Mouse (Mus musculus) splenic B cell, adult 2 months (primary cell): ENCODE data around the gene Adap1.
"Not testable (repeated sequence)": the region's sequence is repeated elsewhere in the genome, so short reads cannot be mapped to it uniquely, and the experiment has no call there.

Experiments used
- DNase-seq: peaks from one replicate; pipeline ENCODE4 v3.0.0-alpha.2; 2011; ENCODE audit warnings: low read depth, low spot score
- H3K27me3 ChIP-seq: 2 replicates; pipeline ENCODE4 v1.6.1; 2012; ENCODE audit warnings: mild to moderate bottlenecking, low read length, moderate library complexity, mixed read lengths; ENCODE audit not compliant: control insufficient read depth, poor library complexity, insufficient read depth, severe bottlenecking
- H3K36me3 ChIP-seq: 2 replicates; pipeline ENCODE4 v1.6.1; 2012; ENCODE audit warnings: mild to moderate bottlenecking, low read length, moderate library complexity, mixed read lengths; ENCODE audit not compliant: control insufficient read depth, poor library complexity, insufficient read depth, severe bottlenecking

Adap1 gene

DNA sequence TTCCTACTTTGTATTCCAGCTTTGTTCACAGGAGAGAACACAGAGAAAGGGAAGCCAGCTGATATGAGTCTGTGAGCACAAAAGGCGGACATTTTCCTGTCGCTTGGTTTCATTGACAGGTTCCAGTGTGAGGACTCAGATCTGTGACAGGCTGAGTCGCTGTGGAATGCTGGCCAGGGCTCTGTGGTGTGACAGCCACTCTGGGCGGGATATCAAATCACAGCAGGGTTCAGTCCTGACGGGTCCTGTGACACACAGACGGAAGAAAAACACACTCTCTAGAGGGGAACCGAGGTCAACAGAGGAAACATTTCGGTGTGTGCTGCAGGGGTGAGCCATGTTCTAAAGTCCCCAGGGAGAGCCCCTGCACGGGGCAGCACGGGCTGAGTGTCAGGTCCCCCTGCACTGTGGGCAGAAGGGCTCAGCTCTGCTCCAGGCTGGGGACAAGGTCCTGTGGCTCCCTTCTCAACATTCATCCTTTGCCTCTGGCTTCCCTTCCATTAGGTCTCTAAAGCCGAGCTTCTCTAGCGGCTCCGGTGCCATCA is 12.5 kb upstream of the Adap1 start:
- H3K36me3 ChIP-seq: peaks cover 7% of the 10 kb centered on the region
- no peak for DNase-seq
- H3K27me3 ChIP-seq: no peaks in the 10 kb centered on the region

DNA sequence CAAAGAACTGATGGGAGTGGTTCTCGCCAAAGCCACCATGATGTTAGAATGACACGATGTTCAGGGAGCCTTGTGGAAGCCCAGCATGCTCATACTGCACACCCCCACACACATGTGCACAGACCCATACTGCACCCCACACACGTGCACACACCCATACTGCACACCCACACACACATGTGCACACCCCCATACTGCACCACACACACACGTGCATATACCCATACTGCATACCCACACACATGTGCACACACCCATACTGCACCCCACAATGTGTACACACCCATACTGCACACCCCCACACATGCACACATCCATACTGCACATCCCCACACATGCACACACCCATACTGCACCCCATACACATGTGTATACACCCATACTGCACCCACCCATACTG is 10.2 kb upstream of the Adap1 start:
- Histone ChIP-seq H3K36me3 (peaks cover 4% of the 10 kb centered on the region), H3K27me3 (no peaks in the 10 kb centered on the region)
- DNase-seq: no peak

DNA sequence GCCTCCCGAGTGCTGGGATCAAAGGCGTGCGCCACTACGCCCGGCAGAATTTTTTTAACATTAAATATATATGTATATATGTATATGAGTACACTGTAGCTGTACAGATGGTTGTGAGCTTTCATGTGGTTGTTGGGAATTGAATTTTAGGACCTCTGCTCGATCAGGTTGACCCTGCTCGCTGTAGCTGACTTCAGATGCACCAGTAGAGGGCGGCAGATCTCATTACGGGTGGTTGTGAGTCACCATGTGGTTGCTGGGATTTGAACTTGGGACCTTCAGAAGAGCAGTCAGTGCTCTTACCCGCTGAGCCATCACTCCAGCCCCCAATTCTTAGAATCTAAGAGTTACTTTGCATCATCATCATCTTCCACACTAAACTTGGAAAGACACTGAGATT is 9.0 kb upstream of the Adap1 start:
- not testable (repeated sequence) for DNase-seq, H3K36me3 ChIP-seq, H3K27me3 ChIP-seq

DNA sequence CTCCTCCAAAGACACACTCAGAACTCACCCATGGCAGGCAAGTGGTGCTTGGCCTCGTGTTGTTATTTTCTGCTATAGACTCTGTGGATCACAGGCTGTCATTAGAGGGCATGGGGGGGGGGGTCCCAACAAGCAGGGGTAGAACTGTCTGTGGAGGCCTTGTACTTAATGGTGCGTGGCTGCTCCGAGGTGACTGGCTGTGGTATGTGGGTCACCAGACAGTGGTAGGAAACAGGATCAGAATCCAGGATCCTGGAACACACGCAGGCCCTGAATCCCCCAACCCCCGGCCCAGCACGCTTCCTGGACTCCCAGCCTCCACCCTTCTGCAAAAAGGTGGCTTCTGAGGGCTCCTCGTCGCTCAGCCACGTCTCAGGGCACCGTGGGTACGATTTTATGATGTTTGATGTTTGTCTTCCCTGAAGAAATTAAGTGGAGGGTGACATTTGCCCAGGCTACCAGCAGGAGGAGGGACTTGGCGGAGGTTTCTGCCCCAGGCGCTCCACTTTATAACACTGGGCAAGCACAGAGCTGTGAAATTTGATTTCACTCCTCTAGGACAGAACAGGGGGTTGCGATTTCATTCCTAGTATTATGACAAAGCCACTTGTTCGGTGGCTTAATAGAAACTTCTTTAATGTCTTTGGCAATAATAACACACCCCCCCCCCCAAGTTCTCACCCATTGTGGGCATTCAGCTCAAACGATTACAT is 8.0 kb upstream of the Adap1 start:
- H3K36me3 ChIP-seq: peaks cover 4% of the 10 kb centered on the region; the same call in 1 of the 2 replicates
- no peaks in the 10 kb centered on the region for H3K27me3 ChIP-seq
- DNase-seq: no peak

DNA sequence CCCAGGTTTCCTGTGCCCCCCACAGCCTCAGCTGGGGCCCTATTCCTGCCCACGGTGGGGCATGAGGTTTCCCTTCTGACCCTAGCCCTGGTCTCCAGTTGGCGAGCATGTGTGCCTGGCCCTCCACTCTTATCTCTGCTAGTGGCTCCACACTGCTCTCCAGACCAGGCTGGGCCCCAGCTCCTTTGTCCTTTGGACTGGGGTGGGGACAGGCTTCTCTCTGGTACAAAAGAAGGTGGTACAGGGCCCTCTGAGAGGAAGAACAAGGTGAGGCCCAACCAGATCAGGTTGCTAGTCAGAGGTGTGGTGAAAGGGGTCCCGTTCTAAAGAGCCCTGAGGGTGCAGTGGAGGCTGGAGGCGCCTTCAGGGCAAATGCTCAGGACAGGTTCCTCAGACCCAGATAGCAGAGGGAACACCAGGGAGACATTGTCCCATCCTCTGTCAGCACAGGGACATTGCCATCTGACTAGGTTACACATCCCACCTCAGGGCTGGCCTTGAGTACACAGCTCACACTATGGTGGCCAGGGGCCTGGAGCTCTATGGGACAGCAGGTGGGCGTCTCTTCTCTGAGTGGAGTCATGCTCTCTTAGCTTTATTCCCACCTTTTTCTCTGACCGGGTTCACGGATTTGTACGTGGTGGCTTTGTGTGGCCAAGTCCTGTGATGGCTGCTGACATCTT is 7.3 kb upstream of the Adap1 start:
- Histone ChIP-seq H3K27me3 (no peaks in the 10 kb centered on the region), H3K36me3 (peaks cover 1% of the 10 kb centered on the region; the same call in 1 of the 2 replicates)
- DNase-seq: no peak

DNA sequence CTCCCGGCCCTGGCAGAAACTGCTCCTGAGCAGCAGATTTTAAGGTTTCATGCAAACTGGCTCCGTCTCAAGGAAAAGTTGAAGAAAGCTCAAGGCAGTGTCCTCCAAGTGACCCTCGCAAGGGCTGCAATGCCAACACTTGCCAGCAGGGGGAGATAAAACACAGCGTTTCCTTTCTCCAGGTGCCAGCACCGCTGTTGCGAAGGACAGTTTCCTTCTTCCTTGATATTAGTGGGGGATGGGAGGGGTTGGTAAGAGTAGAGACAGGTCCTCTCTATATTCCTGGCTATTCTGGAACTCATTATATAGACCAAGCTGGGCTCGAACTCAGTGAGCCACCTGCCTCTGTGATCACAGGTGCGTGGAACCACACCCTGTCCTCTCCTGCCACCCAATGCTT is 6.3 kb upstream of the Adap1 start:
- DNase-seq: peak; percentile 80
- Histone ChIP-seq H3K36me3 (no peaks in the 10 kb centered on the region), H3K27me3 (no peaks in the 10 kb centered on the region)

DNA sequence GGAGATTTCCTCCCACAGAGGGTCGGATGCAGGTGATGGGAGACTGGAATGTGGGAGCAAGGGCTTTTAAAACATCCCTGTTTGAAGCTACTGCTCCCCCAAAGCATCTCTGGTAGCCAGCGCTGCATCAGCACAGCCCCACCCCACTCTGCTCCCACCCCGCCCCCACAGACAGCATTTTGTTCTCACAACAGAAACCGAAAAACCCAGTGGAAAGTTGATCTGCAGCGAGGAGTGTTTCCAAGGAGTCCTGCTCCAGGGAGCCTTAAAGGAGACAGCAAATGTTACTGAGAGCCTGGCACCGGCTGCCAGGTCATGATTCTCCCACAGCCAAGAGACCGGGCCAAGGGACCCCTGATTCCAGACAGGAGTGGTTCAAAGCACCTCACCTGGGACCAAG is 5.3 kb upstream of the Adap1 start:
- no peaks in the 10 kb centered on the region for H3K36me3 ChIP-seq
- DNase-seq: no peak
- no peaks in the 10 kb centered on the region for H3K27me3 ChIP-seq

DNA sequence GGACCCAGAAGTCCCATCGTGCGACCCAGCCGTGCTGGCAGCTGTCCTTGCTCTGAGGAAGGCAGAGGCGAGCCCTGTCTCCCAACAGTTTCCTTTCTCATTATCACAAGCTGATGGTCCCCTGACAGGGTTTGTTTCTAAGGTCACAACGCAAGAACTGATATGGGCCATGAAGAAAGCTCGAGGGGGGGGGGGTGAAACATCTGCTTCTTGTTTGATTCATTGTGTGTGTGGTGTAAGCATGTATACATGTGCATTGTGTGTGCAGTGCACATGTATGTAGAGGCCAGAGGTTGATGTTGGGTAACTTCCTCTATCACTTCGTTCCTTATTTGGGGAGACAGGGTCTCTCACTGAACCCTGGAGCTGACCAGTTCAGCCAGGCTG is 2.2 kb upstream of the Adap1 start:
- no peaks in the 10 kb centered on the region for H3K36me3 ChIP-seq
- no peaks in the 10 kb centered on the region for H3K27me3 ChIP-seq
- no peak for DNase-seq

DNA sequence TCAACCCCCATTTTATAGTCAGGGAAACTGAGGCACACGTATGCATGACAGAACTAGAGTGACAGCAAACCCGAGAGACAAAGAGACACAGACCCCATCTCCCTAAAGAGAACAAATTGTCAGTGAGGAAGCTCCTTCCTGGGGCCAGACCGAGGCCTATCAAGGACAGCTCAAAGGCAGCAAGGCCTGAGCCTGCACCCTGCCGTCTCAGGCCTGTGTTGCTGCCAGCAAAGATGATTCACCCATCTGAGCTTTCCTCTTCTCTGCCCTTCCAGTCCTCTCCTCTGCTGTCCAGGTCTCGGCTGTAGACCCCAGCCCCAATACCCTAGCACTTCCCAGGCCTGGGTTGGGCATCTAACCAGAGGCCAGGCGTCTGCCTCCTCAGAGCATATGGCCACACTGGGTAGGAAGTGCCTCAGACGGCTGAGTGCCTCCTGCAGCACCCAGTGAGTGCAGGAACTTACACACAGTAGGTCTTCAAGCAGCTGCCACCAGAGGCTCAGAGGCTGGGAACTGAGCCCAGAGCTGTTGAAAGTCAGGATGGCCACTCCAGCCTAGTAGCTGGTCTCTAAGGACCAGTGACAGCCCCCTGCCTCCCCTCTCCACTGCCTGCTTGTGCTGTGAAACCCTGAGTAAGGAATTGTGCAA is 1.7 kb upstream of the Adap1 start:
- no peak for DNase-seq
- Histone ChIP-seq H3K27me3 (no peaks in the 10 kb centered on the region), H3K36me3 (no peaks in the 10 kb centered on the region)

DNA sequence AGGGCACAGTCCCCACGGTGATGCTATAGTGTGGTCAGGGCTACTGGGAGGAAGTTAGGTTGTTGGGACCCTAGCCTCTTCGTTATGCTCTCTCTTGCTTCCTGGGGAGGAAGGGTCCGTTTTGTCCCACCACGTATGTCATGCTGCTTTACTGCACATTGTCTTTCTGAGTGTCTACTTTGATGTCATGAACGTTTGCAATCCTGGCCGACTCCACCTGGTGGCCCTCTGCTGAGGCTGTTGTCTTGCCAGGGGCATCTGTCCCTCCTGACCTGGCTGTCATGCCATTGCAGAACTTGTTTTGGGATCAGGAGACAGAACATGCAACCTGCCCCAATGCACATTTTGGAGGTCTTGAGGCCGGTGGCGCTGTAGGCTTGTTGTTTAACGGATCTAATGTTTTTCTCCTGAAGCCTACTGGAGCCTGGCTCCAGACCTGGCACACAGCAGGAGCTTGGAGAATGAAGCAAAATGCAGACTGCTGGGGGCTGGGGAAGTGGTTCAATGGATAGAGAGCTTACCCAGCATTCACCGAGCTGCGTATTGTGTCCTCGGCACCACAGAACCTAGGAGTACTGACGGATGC is 782 bp upstream of the Adap1 start:
- H3K36me3 ChIP-seq: no peaks in the 10 kb centered on the region
- peak; percentile 42 for DNase-seq
- no peaks in the 10 kb centered on the region for H3K27me3 ChIP-seq

DNA sequence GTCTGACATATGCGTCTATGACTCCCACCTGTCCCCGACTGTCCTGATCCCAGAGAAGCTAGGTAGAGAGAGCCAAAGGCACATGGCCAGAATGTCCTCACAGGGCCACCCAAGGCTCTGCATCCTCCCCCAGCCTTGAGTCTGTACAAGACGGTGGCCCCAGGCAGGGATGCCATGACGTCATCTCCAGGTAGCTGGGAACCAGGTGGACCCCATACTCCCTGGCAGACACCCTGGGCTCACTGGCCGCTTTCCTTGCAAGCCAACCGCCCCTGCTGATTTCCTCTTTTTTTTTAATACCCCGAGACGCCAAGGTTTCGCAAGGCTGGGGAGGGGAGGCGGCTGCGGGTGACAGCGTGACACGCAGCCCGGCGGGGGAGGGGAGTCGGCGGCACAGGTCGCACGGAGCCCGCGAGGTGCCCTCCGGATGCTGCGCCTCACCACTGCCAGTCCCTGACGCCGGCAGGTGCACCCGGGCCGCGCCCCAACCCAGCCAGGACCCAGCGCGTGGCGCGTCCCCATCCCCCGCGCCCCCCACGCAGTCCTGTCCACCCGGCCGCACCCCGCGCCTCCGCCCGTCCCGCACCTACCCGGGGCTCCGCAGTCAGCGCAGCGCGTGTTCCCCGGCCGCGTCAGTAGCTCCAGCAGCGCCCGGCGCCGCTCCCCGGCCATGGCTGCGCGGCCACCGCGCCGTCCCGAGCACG is 579 bp downstream of the Adap1 start:
- H3K36me3 ChIP-seq: no peaks in the 10 kb centered on the region
- DNase-seq: peak; percentile 78

DNA sequence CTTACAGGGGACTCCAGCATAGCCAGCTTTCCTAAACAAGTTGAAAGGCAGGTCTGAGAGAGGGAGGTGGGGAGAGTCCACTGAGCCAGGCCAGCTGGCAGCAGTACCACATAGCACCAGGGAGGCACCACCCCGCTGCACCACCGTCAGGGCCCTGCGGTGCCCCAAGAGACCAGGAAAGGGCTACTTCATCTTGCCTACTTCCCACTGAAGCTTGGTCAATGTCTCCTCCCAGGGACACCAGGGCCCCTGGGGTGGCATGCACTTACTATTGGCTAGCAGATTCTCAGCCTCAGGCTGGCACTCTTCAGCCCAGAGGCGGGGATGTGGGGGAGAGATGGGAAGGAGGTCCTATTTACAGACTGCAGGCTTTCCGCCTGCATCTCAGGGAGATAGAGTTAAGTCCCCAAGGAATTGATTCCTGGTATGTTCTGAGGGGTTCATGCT is 1.4 kb downstream of the Adap1 start:
- no peak for DNase-seq
- no peaks in the 10 kb centered on the region for H3K27me3 ChIP-seq
- H3K36me3 ChIP-seq: no peaks in the 10 kb centered on the region

More for the DNA sequence above, 579 bp downstream of the Adap1 start:
- no peaks in the 10 kb centered on the region for H3K27me3 ChIP-seq

DNA sequence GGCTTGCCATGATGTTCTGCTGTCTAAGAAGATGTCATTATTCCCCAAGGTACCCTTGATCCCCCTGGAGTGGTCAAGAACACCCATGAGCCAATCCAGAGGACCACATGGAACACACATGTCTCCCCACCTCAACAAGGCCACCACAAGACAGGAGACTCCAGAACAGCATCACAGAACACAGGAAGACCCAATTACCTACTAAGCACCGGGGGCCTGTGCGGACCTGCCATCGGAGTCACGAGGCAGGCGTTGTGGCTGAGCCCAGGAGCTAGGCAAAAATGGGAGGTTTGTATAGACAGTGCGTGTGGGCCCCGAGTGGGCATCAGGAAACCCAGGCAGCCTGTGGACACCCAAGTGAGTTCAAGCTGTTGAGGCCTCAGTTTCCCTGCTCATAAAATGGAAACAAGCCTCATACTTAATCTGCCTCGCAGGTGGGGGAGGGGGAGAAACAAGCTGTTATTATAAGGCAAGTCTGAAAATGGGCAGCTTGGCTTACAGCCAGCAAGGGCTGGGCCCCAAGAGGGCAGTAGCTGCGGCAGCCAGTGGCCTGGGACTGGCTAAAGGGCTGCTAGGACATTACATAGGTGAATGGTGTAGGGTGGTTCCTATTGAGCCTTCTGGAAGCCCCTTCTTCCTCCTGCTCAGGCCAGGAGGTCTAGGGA is 2.0 kb downstream of the Adap1 start:
- no peaks in the 10 kb centered on the region for H3K27me3 ChIP-seq
- no peaks in the 10 kb centered on the region for H3K36me3 ChIP-seq
- DNase-seq: no peak

DNA sequence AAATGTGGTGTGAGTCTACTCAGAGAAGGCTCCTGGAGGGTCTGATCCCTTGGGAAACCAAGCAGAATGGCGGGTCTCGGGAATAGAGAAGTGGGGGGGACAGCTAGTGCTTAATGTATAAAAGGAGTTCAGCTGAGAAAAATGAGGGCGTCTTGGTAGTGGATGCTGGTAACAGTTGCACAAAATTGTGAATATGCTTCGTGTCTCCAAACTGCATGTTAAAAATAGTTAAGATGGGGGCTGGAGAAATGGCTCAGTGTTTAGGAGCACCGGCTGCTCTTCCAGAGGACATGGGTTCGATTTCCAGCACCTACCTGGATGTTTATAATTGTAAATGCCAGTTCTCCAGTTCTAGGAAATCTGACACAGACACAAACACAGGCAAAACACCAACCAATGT is 4.1 kb downstream of the Adap1 start:
- DNase-seq: no peak
- Histone ChIP-seq H3K36me3 (no peaks in the 10 kb centered on the region), H3K27me3 (no peaks in the 10 kb centered on the region)
